Mouse (Mus musculus) liver, adult 2 months (tissue): Measurements from ENCODE around the gene Slc7a4.

Experiments
- CTCF ChIP-seq: fragments of 200-500 bp; IDR thresholded peaks from 2 replicates; pipeline ENCODE4 v1.5.1; 2011; ENCODE audit warnings: low read depth, low read length, control low read depth
- POLR2A ChIP-seq: fragments of 200-500 bp; IDR thresholded peaks from 2 replicates; pipeline ENCODE4 v1.6.1; 2011; ENCODE audit warnings: low read length, control low read depth; ENCODE audit not compliant: insufficient read depth; ENCODE audit errors: extremely low read depth

GRCm38 (mm10) chr16:17532271-17532670 is 50.7 kb downstream of the Slc7a4 start:
- TF ChIP-seq POLR2A (no peak), CTCF (peak; percentile 69)
